Mouse (Mus musculus) lung, postnatal 0 days (tissue): Measurements from ENCODE around the gene Chst14.

ENCODE experiments used
- CTCF ChIP-seq: IDR thresholded peaks from 2 replicates; pipeline ENCODE4 v1.5.1; 2016; ENCODE audit warnings: antibody characterized with exemption, mild to moderate bottlenecking
- EP300 ChIP-seq: IDR thresholded peaks from 2 replicates; pipeline ENCODE4 v1.6.1; 2016; ENCODE audit warnings: antibody characterized with exemption, mild to moderate bottlenecking, control low read depth

DNA sequence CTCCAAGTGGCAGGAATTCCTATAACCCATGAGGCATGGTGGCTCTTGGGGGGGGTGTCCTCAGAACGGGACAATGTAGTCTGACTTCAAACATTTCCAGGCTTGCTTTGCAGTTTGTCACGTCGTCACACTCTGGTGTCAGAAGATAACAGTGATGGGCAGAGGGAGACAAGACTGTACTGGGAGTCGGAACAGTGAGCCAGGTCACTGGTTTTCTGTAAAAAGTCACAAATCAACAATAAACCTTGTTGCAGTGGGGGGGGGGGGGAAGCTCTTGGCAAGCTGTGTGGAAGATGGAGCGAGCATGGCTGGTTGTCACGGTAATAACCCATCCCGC is 37.3 kb downstream of the Chst14 start:
- TF ChIP-seq EP300: no peak
- TF ChIP-seq CTCF: no peak
